ENCODE assay signal across 19 mouse cellular contexts in the genomic region with DNA sequence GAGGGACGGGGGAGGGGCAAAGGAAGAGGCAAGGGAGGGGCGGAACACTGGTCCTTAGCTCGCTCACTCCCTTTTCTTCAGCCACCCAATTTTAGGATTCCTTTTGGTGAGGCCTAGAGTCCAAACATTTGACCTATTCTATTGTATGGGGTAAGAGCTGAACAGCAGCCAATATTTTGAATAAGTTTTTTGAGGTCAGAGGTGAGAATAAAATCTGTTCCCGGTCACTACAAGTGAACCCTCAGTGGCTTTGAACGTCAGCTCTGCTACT. TPM values are rescaled to one million over a fixed set of nuclear protein-coding genes. Genes with fewer than 3 reads are reported as not detected.
"Had no signal": no experiment of that assay in that cellular context is flagged by ENCODE, and none has a peak within 500 bp of the region (broad histone marks: within the 10 kb centered on the region; RNA-seq: fewer than 3 reads in every experiment).

No protein-coding gene starts in this region.

- H3K27ac ChIP-seq: heart, adult 2 months; heart, embryonic 13.5 days; heart, embryonic 15.5 days; hindbrain, embryonic 13.5 days; hindbrain, embryonic 15.5 days; hindbrain, postnatal 0 days; limb, embryonic 13.5 days; limb, embryonic 15.5 days had no signal

- ATAC-seq: forebrain, postnatal 0 days; hindbrain, postnatal 0 days had no signal

- H3K4me1 ChIP-seq: heart, embryonic 13.5 days; heart, embryonic 15.5 days; hindbrain, embryonic 13.5 days; limb, embryonic 13.5 days; limb, embryonic 15.5 days had no signal

- H3K4me2 ChIP-seq: heart, embryonic 11.5 days; heart, embryonic 13.5 days; heart, embryonic 15.5 days; hindbrain, embryonic 13.5 days; hindbrain, embryonic 15.5 days; limb, embryonic 13.5 days; limb, embryonic 15.5 days had no signal

- DNase-seq: forebrain, postnatal 0 days; gastrocnemius, postnatal 14 days; gastrocnemius, postnatal 36 days; heart, adult 2 months; heart, postnatal 14 days; heart, postnatal 36 days; kidney, adult 8-10 months; layer of hippocampus, adult 9-11 months; layer of hippocampus, postnatal 36 days; left cerebral cortex, postnatal 4 days had no signal

- H3K36me3 ChIP-seq: hindbrain, embryonic 13.5 days; hindbrain, embryonic 15.5 days had no signal

- H3K9me3 ChIP-seq: heart, embryonic 13.5 days; heart, embryonic 15.5 days; hindbrain, embryonic 13.5 days; hindbrain, embryonic 15.5 days; limb, embryonic 13.5 days; limb, embryonic 15.5 days had no signal

- H3K9ac ChIP-seq: forebrain, postnatal 0 days; heart, embryonic 13.5 days; heart, embryonic 15.5 days; hindbrain, embryonic 13.5 days; hindbrain, embryonic 15.5 days; limb, embryonic 13.5 days; limb, embryonic 15.5 days had no signal

- H3K27me3 ChIP-seq: heart, embryonic 13.5 days; heart, embryonic 15.5 days; limb, embryonic 13.5 days; limb, embryonic 15.5 days had no signal

- H3K4me3 ChIP-seq: heart, adult 2 months; heart, embryonic 13.5 days; heart, embryonic 15.5 days; hindbrain, embryonic 13.5 days; hindbrain, embryonic 15.5 days; limb, embryonic 13.5 days; limb, embryonic 15.5 days had no signal

RNA-seq across cellular contexts. Expression of a gene that starts 36.4 kb away (rescaled TPM):
- polyA plus RNA-seq: heart, adult 2 months; large intestine, adult 2 months had no signal
